Mouse (Mus musculus) bone marrow, adult 2 months (tissue): ENCODE measurements around the gene Plch2.

ENCODE experiments used
- CTCF ChIP-seq: fragments of 200-500 bp; IDR thresholded peaks from 2 replicates; pipeline ENCODE4 v1.5.1; 2011; ENCODE audit warnings: low read length, control low read depth; ENCODE audit not compliant: control insufficient read depth, insufficient read depth
- POLR2A ChIP-seq: fragments of 200-500 bp; IDR thresholded peaks from 2 replicates; pipeline ENCODE4 v1.6.1; 2011; ENCODE audit warnings: low read depth, mild to moderate bottlenecking, control low read depth, low read length, borderline replicate concordance; ENCODE audit not compliant: control insufficient read depth

DNA sequence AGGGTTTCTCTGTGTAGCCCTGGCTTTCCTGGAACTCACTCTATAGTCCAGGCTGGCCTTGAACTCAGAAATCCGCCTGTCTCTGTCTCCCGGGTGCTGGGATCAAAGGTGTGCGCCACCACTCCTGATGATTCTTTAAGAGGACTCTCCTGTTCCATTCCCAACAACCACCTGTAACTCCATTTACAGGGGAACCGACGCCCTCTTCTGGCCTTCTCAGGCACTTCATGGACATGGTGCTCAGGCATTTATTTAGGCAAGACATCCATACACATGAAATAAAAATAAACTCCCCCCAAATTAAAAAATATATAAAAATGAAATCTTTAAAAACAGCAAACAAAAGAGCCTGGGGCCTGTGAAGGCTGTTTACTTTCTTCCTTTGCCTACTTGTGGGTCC is 89.4 kb downstream of the Plch2 start:
- TF ChIP-seq CTCF (peak; percentile 43; the same call in 1 of the 2 replicates), POLR2A (no peak)
